Mouse (Mus musculus) left cerebral cortex, adult 18-20 months (tissue): Measurements from ENCODE around the gene St6galnac1. TPM values are rescaled to one million over a fixed set of nuclear protein-coding genes. Genes with fewer than 3 reads are reported as not detected.
"Not testable (repeated sequence)": the region's sequence is repeated elsewhere in the genome, so short reads cannot be mapped to it uniquely, and the experiment has no call there.

ENCODE experiments used
- DNase-seq, 2 experiments: peaks; one replicate each; pipeline ENCODE4 v3.0.0; 2021 to 2022; ENCODE audit warnings: low spot score in 2 of 2, mixed read lengths in 1 of 2
- total RNA-seq, 2 experiments: library from RNA; stranded (reverse); gene quantifications; 2 replicates each; pipeline ENCODE4 v1.2.3; 2021

St6galnac1 gene
- total RNA-seq, 2 experiments from 2014 or later: not detected

GRCm38 (mm10) chr11:116731060-116731580 is 44.2 kb downstream of the St6galnac1 start:
- not testable (repeated sequence) for DNase-seq

- no peak for DNase-seq
These were observed 45.9 kb downstream of the St6galnac1 start for GRCm38 (mm10) chr11:116729276-116730008.

GRCm38 (mm10) chr11:116726156-116726555 is 49.2 kb downstream of the St6galnac1 start:
- no peak for DNase-seq

- no peak for DNase-seq
These were observed 50.0 kb downstream of the St6galnac1 start for GRCm38 (mm10) chr11:116725031-116725948.

GRCm38 (mm10) chr11:116723064-116723463 is 52.2 kb downstream of the St6galnac1 start:
- DNase-seq: no peak

GRCm38 (mm10) chr11:116721548-116722271 is 53.6 kb downstream of the St6galnac1 start:
- DNase-seq: no peak

- no peak for DNase-seq
These were observed 54.9 kb downstream of the St6galnac1 start for GRCm38 (mm10) chr11:116720319-116720865.

Other genes with a start within 250 kb of the St6galnac1 start
- 1 to 10 TPM; 7.9 to 9.9 TPM for gene Sphk1, start 244.6 kb downstream of the St6galnac1 start, total RNA-seq
- gene Ube2o, start 194.1 kb downstream of the St6galnac1 start, total RNA-seq: 100 to 1,000 TPM; 123 TPM
- gene Aanat, start 189.1 kb downstream of the St6galnac1 start, total RNA-seq: 1 to 10 TPM in 1 of 2 experiments, under 1 TPM in 1; 0.56 to 1.4 TPM
- 1 to 10 TPM; 1.6 to 1.9 TPM for gene Rhbdf2, start 148.5 kb downstream of the St6galnac1 start, total RNA-seq
- 1 to 10 TPM; 3.7 to 7.9 TPM for gene Prcd, start 122.0 kb downstream of the St6galnac1 start, total RNA-seq
- 10 to 100 TPM; 48.6 to 55.9 TPM for gene Cygb, start 121.2 kb downstream of the St6galnac1 start, total RNA-seq
- gene Mxra7, start 52.5 kb upstream of the St6galnac1 start, total RNA-seq: 10 to 100 TPM; 17.5 to 20.2 TPM
- 10 to 100 TPM; 23.8 to 25.8 TPM for gene Mettl23, start 67.8 kb upstream of the St6galnac1 start, total RNA-seq
- 10 to 100 TPM; 28.3 to 31.3 TPM for gene Jmjd6, start 67.9 kb upstream of the St6galnac1 start, total RNA-seq
- 10 to 100 TPM; 40.3 to 44.9 TPM for gene Mfsd11, start 76.9 kb upstream of the St6galnac1 start, total RNA-seq
- 100 to 1,000 TPM; 155 to 157 TPM for gene Srsf2, start 77.6 kb upstream of the St6galnac1 start, total RNA-seq
- gene Mgat5b, start 143.4 kb upstream of the St6galnac1 start, total RNA-seq: 10 to 100 TPM; 82.9 to 85.7 TPM